Mouse (Mus musculus) naive thymus-derived CD4-positive, alpha-beta T cell, adult 2 months (primary cell): ENCODE measurements around the gene Smg6.

Experiments
- DNase-seq: peaks from one replicate; pipeline ENCODE4 v3.0.0-alpha.2; 2011; ENCODE audit warnings: low read depth

Smg6 gene

GRCm38 (mm10) chr11:75190905-75191441 lies 265.4 kb downstream of the Smg6 start, which contains the start of gene Dph1:
TSS of gene Dph1 (minus strand) at chr11:75191241.
- DNase-seq: no peak

- no peak for DNase-seq
Measured at GRCm38 (mm10) chr11:75191841-75192240, 266.2 kb downstream of the Smg6 start.

- DNase-seq: peak; percentile 84
Measured at GRCm38 (mm10) chr11:75192336-75193214, 267.0 kb downstream of the Smg6 start.

- peak; percentile 89 for DNase-seq
Measured at GRCm38 (mm10) chr11:75193256-75194071, 267.8 kb downstream of the Smg6 start, which contains the start of gene Rtn4rl1. TSS of gene Rtn4rl1 (plus strand) at chr11:75193783.

- DNase-seq: peak; percentile 61
Measured at GRCm38 (mm10) chr11:75194121-75194849, 268.7 kb downstream of the Smg6 start.

- DNase-seq: peak; percentile 81
Measured at GRCm38 (mm10) chr11:75194850-75195461, 269.3 kb downstream of the Smg6 start.

GRCm38 (mm10) chr11:75196131-75196530 lies 270.5 kb downstream of the Smg6 start:
- DNase-seq: no peak

GRCm38 (mm10) chr11:75197956-75198355 lies 272.3 kb downstream of the Smg6 start:
- peak; percentile 46 for DNase-seq

GRCm38 (mm10) chr11:75198792-75199191 lies 273.2 kb downstream of the Smg6 start:
- no peak for DNase-seq

- DNase-seq: no peak
Measured at GRCm38 (mm10) chr11:75199951-75200350, 274.3 kb downstream of the Smg6 start.

GRCm38 (mm10) chr11:75200935-75201334 lies 275.3 kb downstream of the Smg6 start:
- DNase-seq: no peak

GRCm38 (mm10) chr11:75201721-75202120 lies 276.1 kb downstream of the Smg6 start:
- no peak for DNase-seq

GRCm38 (mm10) chr11:75203926-75204325 lies 278.3 kb downstream of the Smg6 start:
- no peak for DNase-seq

- DNase-seq: peak; percentile 35
Measured at GRCm38 (mm10) chr11:75204472-75204871, 278.8 kb downstream of the Smg6 start.

- DNase-seq: no peak
Measured at GRCm38 (mm10) chr11:75206347-75206746, 280.7 kb downstream of the Smg6 start.

- DNase-seq: no peak
Measured at GRCm38 (mm10) chr11:75209363-75209762, 283.7 kb downstream of the Smg6 start.

GRCm38 (mm10) chr11:75210093-75210492 lies 284.5 kb downstream of the Smg6 start:
- DNase-seq: no peak

- DNase-seq: no peak
Measured at GRCm38 (mm10) chr11:75210755-75211154, 285.1 kb downstream of the Smg6 start.

GRCm38 (mm10) chr11:75212031-75212667 lies 286.5 kb downstream of the Smg6 start:
- no peak for DNase-seq

- no peak for DNase-seq
Measured at GRCm38 (mm10) chr11:75212876-75213275, 287.3 kb downstream of the Smg6 start.
